Mouse (Mus musculus) brain, embryonic 14.5 days (tissue): Measurements from ENCODE around the gene Trpm8.

Experiments
- CTCF ChIP-seq: fragments of 200-500 bp; IDR thresholded peaks from 2 replicates; pipeline ENCODE4 v1.5.1; 2012; ENCODE audit warnings: inconsistent platforms, mild to moderate bottlenecking, moderate library complexity, borderline replicate concordance; ENCODE audit not compliant: insufficient read depth, insufficient read length; ENCODE audit errors: extremely low read depth
- POLR2A ChIP-seq: fragments of 200-500 bp; IDR thresholded peaks from 2 replicates; pipeline ENCODE4 v1.6.1; 2012; ENCODE audit warnings: mild to moderate bottlenecking, inconsistent platforms, borderline replicate concordance; ENCODE audit not compliant: poor library complexity, insufficient read depth, insufficient read length, severe bottlenecking; ENCODE audit errors: extremely low read depth

- TF ChIP-seq POLR2A (no peak), CTCF (no peak)
These were observed 22.1 kb downstream of the Trpm8 start for GRCm38 (mm10) chr1:88299529-88299945.
